Mouse (Mus musculus) adrenal gland (tissue): ENCODE results near the gene Rrp7a.

Experiments
- intact Hi-C: fragments of 180-260 bp; cut with DNase I; formaldehyde crosslinking; loops from one replicate; pipeline ENCODE4 v1.15.1; 2025
- long read RNA-seq, 2 experiments: library from polyadenylated mRNA; unstranded; transcript quantifications; one replicate each; pipeline ENCODE4 v2.0.0; 2020; ENCODE audit warnings: borderline replicate concordance in 1 of 2; ENCODE audit not compliant: insufficient replicate concordance in 1 of 2

Rrp7a gene
- long read RNA-seq, experiment 1, full-length matches to known transcripts, result 127 of 137 reads
- long read RNA-seq, experiment 1, partial matches to known transcripts, result 3 of 137 reads
- long read RNA-seq, experiment 1, other reads (novel, unspliced or antisense), result 7 of 137 reads
- long read RNA-seq, experiment 2, full-length matches to known transcripts, result 150 of 164 reads
- long read RNA-seq, experiment 2, partial matches to known transcripts, result 6 of 164 reads
- long read RNA-seq, experiment 2, other reads (novel, unspliced or antisense), result 8 of 164 reads

GRCm38 (mm10) chr15:83122566-83123145 is at the start of gene Rrp7a:
Gene Rrp7a (minus strand): TSS chr15:83122801.
- intact Hi-C loops, result no loop called here

DNA sequence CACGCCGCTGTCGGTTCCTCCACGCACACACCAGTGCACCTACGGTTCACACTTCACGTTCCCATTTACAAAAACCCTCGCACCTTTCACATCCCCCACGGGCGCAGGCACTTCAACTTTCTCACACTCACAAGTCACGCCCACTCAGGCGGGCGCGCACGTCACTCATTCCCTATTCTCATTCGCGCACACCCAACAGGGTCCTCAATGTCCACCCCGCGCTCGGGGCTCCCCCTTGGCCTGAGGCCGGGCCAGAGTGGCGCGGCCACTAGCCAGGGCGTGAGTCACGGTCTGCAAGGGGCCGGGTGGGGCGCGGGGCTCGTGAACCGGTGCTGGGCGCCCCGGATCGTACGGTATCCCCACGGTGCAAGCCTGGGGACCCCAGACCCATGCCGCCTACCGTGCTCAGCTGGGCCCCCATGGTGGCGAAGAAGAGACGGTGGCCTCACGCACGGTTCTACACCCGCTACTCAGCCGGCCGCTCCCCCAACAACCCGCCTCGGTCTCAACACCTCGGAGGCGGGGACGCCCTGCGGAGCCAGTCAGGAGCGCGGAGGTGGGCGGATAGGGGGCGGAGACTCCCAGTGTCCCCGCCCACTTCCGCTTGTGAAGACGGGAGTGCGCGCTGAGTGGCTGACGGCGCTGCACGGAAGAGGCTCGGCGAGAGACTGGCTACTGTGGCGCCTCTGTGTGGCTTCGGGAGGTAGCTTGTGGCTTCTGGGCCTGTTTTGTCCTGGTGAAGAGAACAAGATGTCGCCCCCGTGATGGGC is 49.3 kb upstream of the Rrp7a start:
- intact Hi-C loops, result no loop called here

DNA sequence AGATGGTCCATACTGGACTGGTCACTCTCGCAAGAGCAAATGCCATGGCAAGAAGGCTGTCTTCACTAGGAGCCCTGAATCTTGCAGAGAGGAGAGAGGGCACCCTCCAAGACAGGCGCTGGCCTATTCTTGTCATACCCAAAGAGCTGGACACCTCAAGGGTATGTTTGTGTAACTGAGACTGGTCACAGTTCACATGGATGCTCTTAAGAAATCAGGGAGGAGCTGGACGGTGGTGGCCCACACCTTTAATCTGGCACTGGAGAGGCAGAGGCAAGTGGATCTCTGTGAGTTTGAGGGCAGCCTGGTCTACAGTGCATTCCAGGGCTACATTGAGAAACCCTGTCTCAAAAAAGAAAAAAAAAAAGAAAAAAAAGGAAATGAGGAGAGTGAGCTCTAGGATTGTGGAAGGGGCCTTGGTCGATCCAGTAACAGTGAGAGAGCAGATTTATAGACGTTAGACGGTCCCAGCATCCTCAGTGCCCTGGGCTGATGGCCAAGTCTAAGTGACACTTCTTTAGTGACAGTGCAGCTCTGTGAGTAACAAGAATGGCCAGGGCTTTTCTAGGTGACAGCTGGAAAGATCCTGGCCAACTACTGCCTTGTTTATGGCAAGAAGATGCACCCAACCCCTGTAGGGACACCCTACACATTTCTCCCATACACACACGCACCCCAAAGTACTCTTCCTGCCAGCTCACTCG is 48.5 kb upstream of the Rrp7a start:
- intact Hi-C loops, result no loop called here

DNA sequence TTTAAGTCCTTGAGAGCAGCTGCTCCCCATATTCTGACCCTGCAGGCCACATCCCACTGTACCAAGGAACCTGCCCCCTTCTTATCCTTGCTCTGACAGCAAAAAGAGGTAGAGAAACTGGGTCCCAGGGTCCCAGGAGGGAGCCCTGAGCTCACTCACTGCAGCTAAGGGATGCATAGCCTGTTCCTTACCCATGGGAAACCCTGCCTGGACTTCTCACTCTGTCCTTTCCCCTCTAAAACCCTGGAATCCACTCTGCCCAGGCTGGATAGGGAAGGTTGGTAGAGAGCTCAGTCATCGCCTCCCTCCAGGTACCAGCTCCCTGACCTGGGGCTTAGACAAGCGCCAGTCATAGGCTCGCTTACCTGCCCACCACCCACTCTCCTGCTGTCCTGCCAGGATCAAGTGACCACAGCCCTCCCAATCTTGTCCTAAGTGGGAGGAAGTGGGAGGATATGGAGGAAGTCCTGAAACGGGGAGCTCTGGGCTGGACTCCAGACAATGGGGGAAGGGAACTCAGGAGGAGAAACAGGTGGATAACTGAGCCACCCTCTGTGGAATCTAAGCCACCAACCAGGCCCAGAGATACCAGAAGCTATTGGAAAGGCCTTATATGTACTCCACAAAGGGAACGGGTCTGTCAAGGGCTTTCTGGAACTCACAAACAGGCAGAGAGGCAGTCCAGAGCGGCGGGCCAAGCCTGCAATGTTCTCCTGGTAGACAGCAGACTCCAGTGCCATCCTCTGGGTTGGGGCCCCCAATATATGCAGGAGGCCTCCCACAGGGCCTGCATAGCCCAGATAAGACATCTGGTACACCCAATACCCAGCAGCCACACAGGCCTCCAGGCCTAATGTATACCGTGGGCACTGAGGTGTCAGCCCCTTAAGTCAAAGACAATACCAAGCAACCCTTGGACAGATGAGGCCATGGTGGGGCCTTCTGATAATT is 47.4 kb upstream of the Rrp7a start:
- intact Hi-C loops, result no loop called here

GRCm38 (mm10) chr15:83168875-83169771 is 46.5 kb upstream of the Rrp7a start:
- intact Hi-C loops, result no loop called here

DNA sequence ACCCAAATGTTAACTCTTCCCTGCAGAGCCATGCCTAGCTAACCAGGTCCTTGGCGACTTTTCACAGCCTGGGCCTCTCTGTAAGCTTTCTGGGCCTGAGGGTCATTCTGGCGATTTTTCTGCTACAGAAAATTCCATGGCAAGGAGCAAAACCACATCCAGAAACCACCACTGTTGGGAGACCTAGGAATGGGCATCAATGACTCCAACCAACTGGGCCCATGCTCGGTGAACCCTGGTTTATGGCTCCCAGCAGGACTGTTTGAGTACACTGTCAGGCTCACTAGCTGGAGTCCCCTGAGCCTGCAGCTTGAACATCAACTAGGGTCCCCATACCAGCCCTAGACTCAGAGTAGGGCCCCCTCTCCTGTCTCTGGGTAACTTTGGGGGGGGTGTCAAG is 45.7 kb upstream of the Rrp7a start:
- intact Hi-C loops, result no loop called here

- intact Hi-C loops, result no loop called here
Observed at GRCm38 (mm10) chr15:83167550-83168065, 45.0 kb upstream of the Rrp7a start.

DNA sequence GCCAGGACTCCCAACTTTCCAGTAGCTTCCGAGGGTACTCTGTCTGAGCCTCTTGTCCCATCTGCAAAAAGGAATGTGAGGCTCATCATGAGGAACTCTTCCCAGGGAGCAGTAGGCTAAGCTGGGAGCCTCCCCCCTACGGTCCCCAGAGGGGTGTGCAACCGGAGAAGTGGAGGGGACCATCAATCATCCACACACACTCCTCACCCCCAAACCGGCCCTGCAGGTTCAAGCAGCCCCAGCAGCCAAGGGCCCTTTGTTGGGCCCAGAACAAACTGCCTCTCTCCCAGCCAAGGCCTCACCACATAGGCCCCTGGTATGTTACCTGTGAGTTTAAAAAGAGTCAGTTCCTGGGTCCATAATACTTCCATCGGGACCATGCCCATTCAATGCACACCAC is 44.5 kb upstream of the Rrp7a start:
- intact Hi-C loops, result no loop called here

DNA sequence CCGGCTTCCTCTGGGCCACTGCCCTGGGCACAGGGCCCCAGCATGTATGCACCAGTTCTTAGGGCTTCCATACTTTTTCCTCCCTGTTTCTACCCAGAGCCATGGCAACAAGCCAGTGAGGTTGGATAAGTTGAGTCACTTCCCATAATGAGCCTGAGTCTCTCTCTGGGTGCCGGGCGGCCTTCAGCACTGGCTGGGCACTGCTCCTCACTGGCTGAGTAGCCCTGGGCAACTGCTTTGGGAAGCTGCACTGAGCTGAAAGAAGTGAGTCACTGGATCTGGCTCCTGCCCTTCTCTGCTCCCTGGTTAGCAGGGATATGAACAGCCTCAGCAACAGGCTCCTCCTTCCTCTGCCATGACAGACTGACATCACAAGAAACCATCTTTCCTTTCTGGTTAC is 44.0 kb upstream of the Rrp7a start:
- intact Hi-C loops, result no loop called here

DNA sequence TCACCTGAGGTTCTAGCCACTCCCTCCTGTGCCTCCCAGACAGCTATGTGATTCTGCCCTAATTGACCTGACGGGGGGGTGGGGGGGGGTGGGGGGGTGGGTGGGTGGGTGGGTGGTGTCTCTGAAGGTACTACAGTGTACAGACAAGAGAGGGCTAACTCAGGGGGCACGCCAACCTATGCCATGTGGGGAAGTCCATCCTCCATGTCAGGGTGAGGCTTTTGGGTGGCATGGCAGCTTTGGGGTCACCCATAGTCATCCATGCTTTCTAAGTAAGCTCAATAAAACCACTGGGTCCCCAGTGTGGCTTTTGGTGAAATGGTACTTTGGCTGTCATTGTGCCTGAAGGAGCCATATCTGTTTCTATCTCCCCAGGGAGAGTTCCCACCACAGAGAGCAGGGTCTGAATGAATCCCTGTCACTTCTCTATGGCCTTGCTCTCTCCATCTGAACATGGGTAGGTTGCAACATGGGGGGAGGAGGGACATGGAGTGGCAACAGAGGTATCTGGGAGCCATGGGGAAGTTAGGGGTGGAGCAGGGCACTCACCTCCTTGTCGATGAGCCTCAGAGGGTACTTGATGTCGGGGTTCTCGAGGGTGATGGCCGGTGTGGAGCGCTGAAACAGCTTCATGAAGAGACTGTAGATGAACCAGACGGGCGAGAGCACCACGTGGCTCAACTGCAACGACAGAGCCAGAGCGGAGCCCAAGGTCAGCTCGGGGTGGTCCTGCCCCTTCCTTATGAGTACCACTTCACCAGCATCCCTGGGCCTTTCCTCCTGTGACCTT is 43.1 kb upstream of the Rrp7a start:
- intact Hi-C loops, result no loop called here

GRCm38 (mm10) chr15:83164971-83165471 is 42.4 kb upstream of the Rrp7a start:
- intact Hi-C loops, result no loop called here

DNA sequence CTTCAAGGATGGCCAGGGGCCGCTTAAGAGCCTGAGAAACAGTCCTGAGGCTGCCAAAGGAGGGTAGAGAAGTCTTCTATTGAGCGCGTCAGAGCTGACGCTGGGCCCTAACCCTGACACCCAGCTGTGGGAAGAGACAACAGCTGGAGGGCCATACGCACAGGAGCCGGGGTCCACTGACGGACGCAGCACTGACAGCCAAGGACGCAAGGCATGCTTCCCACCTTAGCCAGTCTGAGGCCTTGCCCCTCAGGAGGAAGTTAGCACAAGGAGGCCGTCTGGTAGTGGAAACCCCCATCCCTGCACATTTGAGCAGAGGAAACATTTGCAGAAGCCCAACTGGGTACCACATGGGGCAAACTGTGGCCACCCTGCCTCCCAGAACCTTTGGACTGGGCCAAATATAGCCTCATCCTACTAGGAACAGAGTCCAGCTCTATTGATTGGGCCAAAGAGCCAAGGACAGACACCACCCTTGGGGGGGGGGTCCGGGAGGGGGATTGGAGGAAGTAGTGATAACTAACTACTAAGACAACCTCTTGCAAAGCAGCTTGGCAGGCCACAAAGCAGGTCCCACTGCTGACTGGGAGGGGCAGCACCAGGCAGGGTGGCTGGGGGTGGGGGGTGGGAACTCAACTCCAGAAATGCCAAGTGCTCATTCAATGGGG is 40.4 kb upstream of the Rrp7a start:
- intact Hi-C loops, result no loop called here

- intact Hi-C loops, result no loop called here
Observed at GRCm38 (mm10) chr15:83162001-83162400, 39.4 kb upstream of the Rrp7a start.

DNA sequence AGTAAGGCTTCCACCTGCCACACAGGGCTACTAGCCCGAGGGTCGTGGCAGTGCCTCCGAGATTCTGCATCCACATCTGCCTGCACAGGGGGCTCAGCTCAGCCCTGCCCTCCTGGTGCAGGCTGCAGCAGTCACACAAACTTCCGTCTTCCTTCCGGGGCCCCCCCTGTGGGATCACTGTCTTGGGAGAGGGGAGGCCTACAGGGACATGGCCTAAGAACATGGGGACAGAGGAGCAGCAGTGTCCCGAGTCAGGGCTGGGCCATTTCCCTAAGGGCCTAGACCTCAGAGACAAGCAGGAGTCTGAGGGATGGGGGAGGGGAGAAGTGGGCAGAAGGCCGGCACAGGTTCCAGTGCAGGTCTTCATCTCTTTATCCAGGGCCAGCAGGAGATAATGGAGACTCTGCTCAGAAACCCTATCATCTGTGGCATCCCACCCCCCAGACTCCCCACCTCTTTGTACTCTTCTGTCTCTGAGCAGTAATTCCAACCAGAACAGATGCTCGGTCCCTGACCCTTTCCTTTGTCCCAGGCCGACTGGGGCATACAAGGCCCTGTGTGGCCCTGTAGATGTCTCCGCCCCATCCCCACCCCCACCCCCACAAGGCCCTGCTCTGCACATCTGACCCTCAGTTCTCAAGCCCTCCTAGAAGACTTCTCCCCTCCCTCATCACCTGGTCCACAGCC is 38.6 kb upstream of the Rrp7a start:
- intact Hi-C loops, result no loop called here

DNA sequence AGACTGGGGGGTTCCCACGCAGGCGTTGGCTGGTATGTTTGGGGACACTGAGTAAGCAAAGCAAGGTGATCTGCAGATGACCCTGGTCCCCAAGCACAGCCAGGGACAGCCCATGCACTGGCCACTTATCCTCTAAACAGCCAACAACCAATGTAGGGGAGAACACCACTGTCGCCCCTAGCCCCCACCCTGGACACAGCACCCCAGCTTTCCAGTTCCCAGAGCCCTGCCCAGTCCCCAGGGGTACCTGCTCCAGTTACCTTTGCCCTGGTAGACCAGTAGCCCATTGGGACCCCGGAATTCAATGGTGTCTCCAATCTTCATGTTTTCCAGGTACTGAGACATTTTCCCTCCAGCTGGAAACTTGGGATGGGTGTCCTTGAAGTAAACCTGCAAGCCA is 38.0 kb upstream of the Rrp7a start:
- intact Hi-C loops, result no loop called here

- intact Hi-C loops, result loop anchor here (5.0 kb wide), 1 partner anchor 47 kb away; no protein-coding TSS in a partner anchor
Observed at GRCm38 (mm10) chr15:83159823-83160222, 37.2 kb upstream of the Rrp7a start.

- intact Hi-C loops, result loop anchor here (5.0 kb wide), 1 partner anchor 49 kb away; no protein-coding TSS in a partner anchor
Observed at GRCm38 (mm10) chr15:83158587-83159160, 36.1 kb upstream of the Rrp7a start.
